In genomic region chr7:141435856-141436522, GRCm38 (mm10) we compare ENCODE assay signal across 8 mouse cellular contexts. TPM values are rescaled to one million over a fixed set of nuclear protein-coding genes. Genes with fewer than 3 reads are reported as not detected.
DNase-seq lines count a peak whose midpoint lies in the region; ATAC-seq and TF ChIP-seq lines count a peak whose summit lies in the region.

No protein-coding gene starts in this region.

- H3K27me3 ChIP-seq in heart, embryonic 11.5 days (ENCODE audit: control insufficient read depth, insufficient read depth, low read length) = no peaks in the 10 kb centered on the region
- no peaks in the 10 kb centered on the region for H3K27me3 ChIP-seq in E14TG2a.4 (ENCODE audit: insufficient read depth, low read length)
- no peaks in the 10 kb centered on the region for H3K27me3 ChIP-seq in forebrain, embryonic 16.5 days (replicated peaks; ENCODE audit: control insufficient read depth, insufficient read depth, low read length)
- no peaks in the 10 kb centered on the region for H3K27me3 ChIP-seq in liver, embryonic 16.5 days (ENCODE audit: control insufficient read depth, insufficient read depth, low read depth, low read length)

- ATAC-seq in heart, embryonic 11.5 days (replicated peaks; ENCODE audit: insufficient number of reproducible peaks, low FRiP score, low TSS enrichment) = no peak
- ATAC-seq in forebrain, embryonic 16.5 days = no peak
- no peak for ATAC-seq in liver, embryonic 16.5 days (ENCODE audit: low read depth)

- H3K9ac ChIP-seq in heart, embryonic 11.5 days (ENCODE audit: low read depth, low read length) = no peak overlapping the region
- no peak overlapping the region for H3K9ac ChIP-seq in forebrain, embryonic 16.5 days (replicated peaks; ENCODE audit: low read depth, low read length)
- H3K9ac ChIP-seq in liver, embryonic 16.5 days (ENCODE audit: low read depth, low read length) = no peak overlapping the region

- peaks cover 30% of the 10 kb centered on the region for H3K4me1 ChIP-seq in heart, embryonic 11.5 days (ENCODE audit: control insufficient read depth, insufficient read depth, low read length)
- peaks cover 90% of the 10 kb centered on the region for H3K4me1 ChIP-seq in E14TG2a.4 (replicated peaks; ENCODE audit: low read depth, low read length)
- H3K4me1 ChIP-seq in forebrain, embryonic 16.5 days (replicated peaks; ENCODE audit: control insufficient read depth, insufficient read depth, low read length) = peaks cover 45% of the 10 kb centered on the region
- peaks cover 49% of the 10 kb centered on the region for H3K4me1 ChIP-seq in liver, embryonic 16.5 days (ENCODE audit: control insufficient read depth, low read depth, low read length)
- H3K4me1 ChIP-seq in lung, adult 2 months (ENCODE audit: control insufficient read depth, insufficient read depth, low read length) = peaks cover 13% of the 10 kb centered on the region

- H3K4me2 ChIP-seq in heart, embryonic 11.5 days = peak overlapping the region; percentile 80
- H3K4me2 ChIP-seq in forebrain, embryonic 16.5 days (ENCODE audit: low read length) = peak overlapping the region; percentile 89
- H3K4me2 ChIP-seq in liver, embryonic 16.5 days (ENCODE audit: low read depth, low read length) = peak overlapping the region; percentile 92

- peaks cover 10% of the 10 kb centered on the region; the same call in 1 of the 2 replicates for H3K36me3 ChIP-seq in heart, embryonic 11.5 days (ENCODE audit: control insufficient read depth, insufficient read depth, low read length)
- peaks cover 64% of the 10 kb centered on the region for H3K36me3 ChIP-seq in E14TG2a.4 (ENCODE audit: insufficient read depth, low read length)
- H3K36me3 ChIP-seq in forebrain, embryonic 16.5 days (ENCODE audit: control insufficient read depth, insufficient read depth) = peaks cover 4% of the 10 kb centered on the region
- peaks cover 23% of the 10 kb centered on the region for H3K36me3 ChIP-seq in liver, embryonic 16.5 days (ENCODE audit: control insufficient read depth, insufficient read depth)

- H3K27ac ChIP-seq in heart, embryonic 11.5 days (ENCODE audit: low read depth, low read length) = no peak overlapping the region
- H3K27ac ChIP-seq in forebrain, embryonic 16.5 days (ENCODE audit: low read length) = no peak overlapping the region; the same call in 1 of the 2 replicates
- H3K27ac ChIP-seq in liver, embryonic 16.5 days (ENCODE audit: low read length) = peak overlapping the region; percentile 66

- no peak for TF ChIP-seq CTCF in E14TG2a.4 (conservative IDR thresholded peaks at IDR 0.05; ENCODE audit: low read length)
- no peak for TF ChIP-seq CTCF in lung, adult 2 months (IDR thresholded peaks at IDR 0.05; ENCODE audit: insufficient read depth, low read length)

- no peak overlapping the region for H3K4me3 ChIP-seq in heart, embryonic 11.5 days (ENCODE audit: low read depth, low read length)
- peak overlapping the region; percentile 18; the same call in 1 of the 2 replicates for H3K4me3 ChIP-seq in E14TG2a.4 (replicated peaks; ENCODE audit: low read length)
- no peak overlapping the region for H3K4me3 ChIP-seq in forebrain, embryonic 16.5 days (replicated peaks; ENCODE audit: low read length)
- H3K4me3 ChIP-seq in liver, embryonic 16.5 days (ENCODE audit: low read depth, low read length) = peak overlapping the region; percentile 60; the same call in 1 of the 2 replicates
- no peak overlapping the region for H3K4me3 ChIP-seq in lung, adult 2 months (replicated peaks; ENCODE audit: extremely low read depth, low read depth, low read length)

- no peak for DNase-seq in heart, adult 18-20 months
- no peak for DNase-seq in natural killer cell, adult 2 months (ENCODE audit: low spot score in 2 of 2)
- DNase-seq in lung, adult 2 months = no peak
- DNase-seq in layer of hippocampus, adult 8-10 months (ENCODE audit: low spot score in 2 of 2) = no peak

- no peak for TF ChIP-seq POLR2A in lung, adult 2 months (IDR thresholded peaks at IDR 0.05; ENCODE audit: borderline replicate concordance, extremely low read depth, low read depth, low read length)

- no peaks in the 10 kb centered on the region for H3K9me3 ChIP-seq in heart, embryonic 11.5 days (replicated peaks; ENCODE audit: control insufficient read depth, low read length)
- no peaks in the 10 kb centered on the region for H3K9me3 ChIP-seq in E14TG2a.4 (ENCODE audit: low read length)
- no peaks in the 10 kb centered on the region for H3K9me3 ChIP-seq in forebrain, embryonic 16.5 days (ENCODE audit: control insufficient read depth, low read length)
- no peaks in the 10 kb centered on the region for H3K9me3 ChIP-seq in liver, embryonic 16.5 days (replicated peaks; ENCODE audit: control insufficient read depth, low read length)

- 79% methylated on average over 9 of the region's 9 CpGs for WGBS in heart, embryonic 11.5 days (ENCODE audit: insufficient replicate concordance)
- 79% methylated on average over 9 of the region's 9 CpGs for WGBS in forebrain, embryonic 16.5 days
- WGBS in liver, embryonic 16.5 days (ENCODE audit: insufficient replicate concordance) = 67% methylated on average over 9 of the region's 9 CpGs
- WGBS in lung, adult 2 months = 77% methylated on average over 9 of the region's 9 CpGs

RNA-seq across cellular contexts. Expression of gene Slc25a22, which starts 1.7 kb away (rescaled TPM):
- 19.4 and 19.7 TPM in 2 replicates for polyA plus RNA-seq in heart, embryonic 11.5 days (2014; fragmentation: Nextera tagmentation; extraction: Ambion mirVana)
- 10 to 100 TPM; 45.6 to 59.1 TPM for total RNA-seq in heart, adult 18-20 months (2021)
- 88.4 and 111 TPM in 2 replicates for polyA plus RNA-seq in forebrain, embryonic 16.5 days (2015; fragmentation: Nextera tagmentation; extraction: Ambion mirVana)
- 18.7 and 20.7 TPM in 2 replicates for polyA plus RNA-seq in liver, embryonic 16.5 days (2015; fragmentation: Nextera tagmentation; extraction: Ambion mirVana)
- polyA plus RNA-seq in lung, adult 2 months (2012; rRNA removed) = 47.3 and 48.6 TPM in 2 replicates
- 100 to 1,000 TPM; 295 to 343 (median 318) TPM for total RNA-seq in layer of hippocampus, adult 8-10 months (2022)

RNA-seq across cellular contexts. Expression of gene Cend1, which starts 6.7 kb away (rescaled TPM):
- polyA plus RNA-seq in heart, embryonic 11.5 days (2014; fragmentation: Nextera tagmentation; extraction: Ambion mirVana) = 7.4 and 9.3 TPM in 2 replicates
- total RNA-seq in heart, adult 18-20 months (2021) = 1 to 10 TPM in 1 of 2 experiments, under 1 TPM in 1; 0.80 to 1.3 TPM
- 52.4 and 70.3 TPM in 2 replicates for polyA plus RNA-seq in forebrain, embryonic 16.5 days (2015; fragmentation: Nextera tagmentation; extraction: Ambion mirVana)
- polyA plus RNA-seq in liver, embryonic 16.5 days (2015; fragmentation: Nextera tagmentation; extraction: Ambion mirVana) = not detected in 2 replicates
- polyA plus RNA-seq in lung, adult 2 months (2012; rRNA removed) = 0.38 and 0.56 TPM in 2 replicates
- total RNA-seq in layer of hippocampus, adult 8-10 months (2022) = 100 to 1,000 TPM; 248 to 286 (median 272) TPM

RNA-seq across cellular contexts. Expression of gene Pidd1, which starts 7.8 kb away (rescaled TPM):
- 9.5 and 9.6 TPM in 2 replicates for polyA plus RNA-seq in heart, embryonic 11.5 days (2014; fragmentation: Nextera tagmentation; extraction: Ambion mirVana)
- total RNA-seq in heart, adult 18-20 months (2021) = under 1 TPM; 0.21 to 0.42 TPM
- polyA plus RNA-seq in forebrain, embryonic 16.5 days (2015; fragmentation: Nextera tagmentation; extraction: Ambion mirVana) = 7.9 and 9.9 TPM in 2 replicates
- polyA plus RNA-seq in liver, embryonic 16.5 days (2015; fragmentation: Nextera tagmentation; extraction: Ambion mirVana) = 8.8 and 9.7 TPM in 2 replicates
- polyA plus RNA-seq in lung, adult 2 months (2012; rRNA removed) = 6.7 and 7.1 TPM in 2 replicates
- total RNA-seq in layer of hippocampus, adult 8-10 months (2022) = 1 to 10 TPM; 1.1 to 2.0 (median 1.5) TPM

RNA-seq across cellular contexts. Expression of gene Rplp2, which starts 11.2 kb away (rescaled TPM):
- 873 and 1,016 TPM in 2 replicates for polyA plus RNA-seq in heart, embryonic 11.5 days (2014; fragmentation: Nextera tagmentation; extraction: Ambion mirVana)
- total RNA-seq in heart, adult 18-20 months (2021) = 1,000 to 10,000 TPM in 1 of 2 experiments, 100 to 1,000 TPM in 1; 998 to 1,000 TPM
- polyA plus RNA-seq in forebrain, embryonic 16.5 days (2015; fragmentation: Nextera tagmentation; extraction: Ambion mirVana) = 684 and 749 TPM in 2 replicates
- polyA plus RNA-seq in liver, embryonic 16.5 days (2015; fragmentation: Nextera tagmentation; extraction: Ambion mirVana) = 644 and 698 TPM in 2 replicates
- 415 and 591 TPM in 2 replicates for polyA plus RNA-seq in lung, adult 2 months (2012; rRNA removed)
- 100 to 1,000 TPM; 490 to 734 (median 578) TPM for total RNA-seq in layer of hippocampus, adult 8-10 months (2022)

RNA-seq across cellular contexts. Expression of gene Pnpla2, which starts 19.0 kb away (rescaled TPM):
- polyA plus RNA-seq in heart, embryonic 11.5 days (2014; fragmentation: Nextera tagmentation; extraction: Ambion mirVana) = 28.7 and 35.3 TPM in 2 replicates
- 100 to 1,000 TPM; 387 to 566 TPM for total RNA-seq in heart, adult 18-20 months (2021)
- polyA plus RNA-seq in forebrain, embryonic 16.5 days (2015; fragmentation: Nextera tagmentation; extraction: Ambion mirVana) = 20.5 and 23.2 TPM in 2 replicates
- polyA plus RNA-seq in liver, embryonic 16.5 days (2015; fragmentation: Nextera tagmentation; extraction: Ambion mirVana) = 14.9 and 15.5 TPM in 2 replicates
- polyA plus RNA-seq in lung, adult 2 months (2012; rRNA removed) = 289 and 356 TPM in 2 replicates
- 10 to 100 TPM; 23.0 to 31.8 (median 24.3) TPM for total RNA-seq in layer of hippocampus, adult 8-10 months (2022)

Comparison
In these comparisons a context has a peak if more than half of its experiments do, and no peak if none do; other contexts are left out.
1. H3K4me3 ChIP-seq: peak in E14TG2a.4 (single experiment) and liver, embryonic 16.5 days (single experiment); none in heart, embryonic 11.5 days (single experiment), forebrain, embryonic 16.5 days (single experiment) and lung, adult 2 months (single experiment).
2. Peak in every context shown above with its lines, with median percentiles within 50 percentile points of each other: H3K4me2 ChIP-seq.